Mouse (Mus musculus): Measurements from ENCODE around the gene Fam13a.

- TF ChIP-seq CTCF (IDR thresholded peaks at IDR 0.05; ENCODE audit: borderline replicate concordance, insufficient read depth, low read depth, low read length) (no peak), POLR2A (IDR thresholded peaks at IDR 0.05; ENCODE audit: borderline replicate concordance, insufficient read depth, low read length) (no peak)
Measured at GRCm38 (mm10) chr6:59023455-59024163, 740 bp downstream of the Fam13a start.
